Mouse (Mus musculus) G1E (cell line): ENCODE results near the gene Ssbp4.

ENCODE experiments used
- CTCF ChIP-seq: IDR thresholded peaks from 2 replicates; pipeline ENCODE4 v1.5.1; 2012; ENCODE audit warnings: low read depth, low read length, inconsistent platforms, mixed read lengths
- GATA2 ChIP-seq: IDR thresholded peaks from 2 replicates; pipeline ENCODE4 v1.6.1; 2012; ENCODE audit warnings: low read depth, low read length, inconsistent platforms, borderline replicate concordance

GRCm38 (mm10) chr8:70583476-70584387 lies 24.9 kb downstream of the Ssbp4 start:
- TF ChIP-seq CTCF, result no peak
- no peak for TF ChIP-seq GATA2
